Mouse (Mus musculus) layer of hippocampus, adult 9-10 months (tissue): ENCODE measurements around the gene Btnl9.
"Not testable (repeated sequence)": the region's sequence is repeated elsewhere in the genome, so short reads cannot be mapped to it uniquely, and the experiment has no call there.

ENCODE experiments used
- DNase-seq: peaks from one replicate; pipeline ENCODE4 v3.0.0; 2022; ENCODE audit warnings: low spot score

The Btnl9 gene

DNA sequence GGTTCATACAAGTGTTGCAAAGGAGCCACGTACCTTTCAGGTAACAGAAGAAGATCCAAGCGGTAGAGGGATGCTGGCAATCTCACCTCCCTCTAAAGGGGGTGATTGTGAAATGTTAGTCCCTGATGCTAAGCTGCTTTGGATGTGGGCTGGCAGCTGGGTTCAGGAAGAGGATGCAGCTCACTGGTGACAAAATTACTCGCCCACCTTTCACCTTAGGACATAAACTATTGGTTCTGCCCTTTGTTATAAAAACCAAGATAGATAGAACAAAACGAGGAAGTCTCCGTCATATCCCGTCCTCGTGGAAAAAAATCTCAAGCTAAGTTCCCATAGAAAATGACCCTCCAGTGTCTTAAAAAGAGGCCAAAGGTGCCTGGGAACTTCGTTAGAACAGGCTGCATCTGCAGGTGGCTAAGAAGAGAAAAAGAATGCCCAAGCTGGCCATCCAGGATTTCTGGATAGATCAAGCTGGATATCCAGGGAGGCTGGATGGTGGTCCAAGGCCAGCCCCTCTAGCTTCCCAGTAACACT lies at the start of gene Btnl9:
Btnl9 (minus strand) TSS at position 205 of the 534 bp plus-strand sequence.
- DNase-seq, result no peak

DNA sequence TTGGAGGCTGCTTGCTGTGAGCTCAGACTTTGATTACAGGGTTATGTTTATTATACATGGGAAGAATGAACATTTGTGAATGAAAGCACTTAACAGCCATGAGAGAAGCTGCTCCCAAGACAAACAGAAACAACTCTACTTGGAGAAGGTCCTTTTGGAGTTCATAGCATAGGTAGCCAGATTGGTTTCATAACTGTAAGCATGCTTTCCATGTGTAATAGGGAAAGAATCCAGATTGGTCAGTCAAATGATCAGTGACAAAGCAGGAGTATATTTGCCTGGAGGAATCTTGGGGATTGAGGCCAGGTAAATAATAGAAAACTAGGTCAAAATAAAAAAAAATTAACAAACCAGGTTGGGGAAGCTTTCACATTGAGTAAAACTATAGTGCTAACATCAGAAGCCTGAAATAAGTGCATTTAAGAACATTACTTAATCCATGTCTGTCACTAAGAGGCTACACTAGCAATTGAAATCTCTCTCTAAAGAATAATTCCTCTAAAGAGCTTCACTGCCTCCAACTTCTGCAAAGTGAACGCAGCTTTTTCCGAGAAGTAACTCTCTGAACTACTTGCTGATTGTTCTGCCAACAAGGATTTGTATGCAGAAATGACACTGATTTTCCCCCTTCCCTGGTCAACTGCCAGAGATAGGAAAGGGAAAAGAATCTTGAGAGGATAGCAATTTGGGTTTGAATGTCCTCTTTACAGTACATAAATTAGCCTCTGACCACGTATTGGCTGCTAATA lies 48.7 kb upstream of the Btnl9 start:
- DNase-seq, result no peak

DNA sequence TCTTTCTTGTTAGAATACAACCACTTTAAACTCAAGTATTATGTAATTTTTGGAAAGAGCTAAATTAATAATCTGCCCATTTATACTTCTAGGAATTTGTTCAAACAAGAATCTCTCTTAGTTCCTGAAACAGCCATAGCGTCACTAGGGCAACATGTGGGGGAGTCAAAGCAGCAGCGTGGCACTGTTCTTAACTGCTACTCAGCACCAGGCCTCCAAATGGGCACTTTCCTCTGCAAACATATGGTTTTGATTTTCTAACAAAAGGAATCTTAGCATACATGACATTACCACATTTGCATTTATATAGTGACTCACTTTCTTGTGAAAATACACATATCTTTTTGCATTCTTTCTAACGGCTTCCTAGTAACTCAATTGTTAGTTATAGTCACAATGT lies 45.8 kb upstream of the Btnl9 start:
- no peak for DNase-seq

DNA sequence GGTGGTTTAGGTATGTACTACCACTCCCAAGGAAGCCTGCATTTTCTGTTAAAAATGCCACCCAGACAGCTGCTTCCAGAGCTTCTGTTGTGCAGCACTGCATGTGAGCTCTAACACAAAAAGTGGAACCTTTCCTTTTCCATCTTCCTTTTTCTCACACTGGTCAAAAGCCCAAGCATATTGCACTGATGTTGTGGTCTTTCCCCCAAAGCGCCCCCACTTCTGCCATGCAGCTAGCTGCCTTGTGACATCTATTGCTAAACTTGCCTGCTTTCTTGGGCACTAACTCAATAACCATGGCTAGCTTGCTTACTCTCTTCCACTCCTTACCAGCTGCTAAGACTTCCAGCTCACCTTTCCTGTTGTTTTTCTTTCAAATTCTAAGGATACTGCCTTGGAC lies 37.5 kb upstream of the Btnl9 start:
- DNase-seq, result no peak

DNA sequence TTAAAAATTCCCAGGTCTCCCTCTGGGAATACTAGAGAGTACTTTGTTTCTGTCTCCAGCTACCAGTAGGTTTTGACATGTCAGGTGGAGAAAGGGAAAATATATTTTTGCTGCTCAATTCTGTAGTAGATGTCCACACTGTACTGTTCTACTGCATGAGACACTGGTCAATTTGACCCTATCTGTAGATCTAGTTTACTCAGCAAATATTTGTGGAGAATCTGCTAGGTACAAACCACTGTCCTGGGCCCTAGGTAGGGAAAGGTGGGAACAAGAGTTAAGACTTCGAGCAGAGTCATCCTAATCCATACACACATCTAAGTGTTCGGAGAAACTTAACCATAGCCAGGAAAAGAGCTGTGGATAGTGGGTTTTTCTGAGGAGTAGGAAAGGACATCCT lies 32.3 kb upstream of the Btnl9 start:
- no peak for DNase-seq

DNA sequence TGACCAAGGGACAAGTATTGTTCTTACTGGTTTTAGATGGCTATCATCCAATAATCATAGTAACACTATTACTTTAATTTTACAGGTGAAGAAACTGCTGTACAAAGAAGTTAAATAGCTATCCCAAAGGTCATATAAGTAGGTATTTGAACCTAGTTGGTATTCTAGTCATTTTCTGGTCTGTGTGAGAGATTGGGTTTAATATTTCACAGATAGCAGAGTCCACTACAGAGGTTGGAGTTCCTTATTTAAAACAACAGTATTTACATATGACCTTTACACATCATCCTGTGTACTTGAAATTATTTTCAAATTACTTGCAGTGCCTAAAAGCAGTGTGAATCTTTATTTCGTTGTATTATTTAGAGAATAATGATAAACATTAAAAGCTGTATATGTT lies 26.5 kb upstream of the Btnl9 start:
- no peak for DNase-seq

DNA sequence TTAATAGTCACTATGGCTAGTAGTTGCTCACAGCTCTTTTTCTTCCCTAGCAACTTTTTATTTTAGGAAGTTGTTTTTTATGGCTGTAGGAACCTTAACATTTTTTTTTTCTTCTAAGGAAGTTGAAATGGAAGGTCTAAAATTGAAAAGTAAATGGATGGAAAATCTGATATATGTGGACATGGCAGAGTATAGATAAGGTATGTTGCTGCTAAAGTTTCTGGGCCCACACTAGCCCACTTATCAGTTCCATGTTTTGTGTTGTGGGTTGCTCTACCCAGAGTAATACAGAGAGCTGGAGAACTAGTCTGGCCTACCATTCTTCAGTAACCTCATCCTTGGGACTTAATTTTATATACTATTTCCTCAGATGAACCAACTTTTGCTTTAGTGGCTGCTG lies 25.6 kb upstream of the Btnl9 start:
- no peak for DNase-seq

DNA sequence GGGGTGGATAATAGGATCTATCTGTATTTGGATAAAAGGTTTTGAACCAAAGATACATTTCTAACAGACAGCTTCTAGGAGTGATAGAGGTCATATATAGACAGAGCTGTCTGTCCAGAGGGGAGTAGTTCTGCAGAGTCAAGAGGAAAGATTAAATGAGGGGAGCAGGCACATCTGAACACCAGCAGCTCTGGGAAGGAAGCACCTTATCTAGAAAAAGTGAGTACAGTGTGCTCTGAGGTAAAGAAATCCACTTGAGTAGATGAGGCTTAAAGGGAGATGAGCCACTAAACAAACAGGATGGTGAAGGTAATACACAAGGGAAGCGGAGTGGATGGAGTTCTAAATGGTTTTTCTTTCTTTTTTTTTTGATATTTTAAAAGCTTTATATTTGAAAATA lies 20.5 kb upstream of the Btnl9 start:
- no peak for DNase-seq

DNA sequence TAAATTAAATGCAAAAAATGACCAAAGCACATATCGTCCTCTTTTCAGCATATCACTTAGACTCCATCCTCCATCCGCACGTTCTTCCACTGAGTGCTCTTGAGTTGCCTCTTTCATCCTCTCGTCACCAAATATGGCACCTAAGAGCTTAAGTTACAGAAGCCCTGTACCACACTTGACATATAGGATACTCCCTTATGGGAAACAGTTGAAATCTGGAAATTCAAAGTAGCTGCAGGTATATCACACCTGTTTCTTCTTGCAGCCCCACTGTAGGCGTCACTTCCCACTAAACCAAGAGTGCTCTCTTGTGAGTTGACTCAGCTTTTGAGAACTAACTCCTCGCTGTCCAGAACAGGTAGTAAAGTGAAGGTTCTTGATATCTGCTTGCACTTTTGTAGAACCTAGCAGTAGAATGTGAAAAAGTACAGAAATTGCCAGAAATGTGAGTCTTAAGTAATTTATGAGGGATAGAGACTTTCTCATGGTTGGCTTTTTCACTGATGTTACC lies 18.2 kb upstream of the Btnl9 start:
- DNase-seq, result no peak

DNA sequence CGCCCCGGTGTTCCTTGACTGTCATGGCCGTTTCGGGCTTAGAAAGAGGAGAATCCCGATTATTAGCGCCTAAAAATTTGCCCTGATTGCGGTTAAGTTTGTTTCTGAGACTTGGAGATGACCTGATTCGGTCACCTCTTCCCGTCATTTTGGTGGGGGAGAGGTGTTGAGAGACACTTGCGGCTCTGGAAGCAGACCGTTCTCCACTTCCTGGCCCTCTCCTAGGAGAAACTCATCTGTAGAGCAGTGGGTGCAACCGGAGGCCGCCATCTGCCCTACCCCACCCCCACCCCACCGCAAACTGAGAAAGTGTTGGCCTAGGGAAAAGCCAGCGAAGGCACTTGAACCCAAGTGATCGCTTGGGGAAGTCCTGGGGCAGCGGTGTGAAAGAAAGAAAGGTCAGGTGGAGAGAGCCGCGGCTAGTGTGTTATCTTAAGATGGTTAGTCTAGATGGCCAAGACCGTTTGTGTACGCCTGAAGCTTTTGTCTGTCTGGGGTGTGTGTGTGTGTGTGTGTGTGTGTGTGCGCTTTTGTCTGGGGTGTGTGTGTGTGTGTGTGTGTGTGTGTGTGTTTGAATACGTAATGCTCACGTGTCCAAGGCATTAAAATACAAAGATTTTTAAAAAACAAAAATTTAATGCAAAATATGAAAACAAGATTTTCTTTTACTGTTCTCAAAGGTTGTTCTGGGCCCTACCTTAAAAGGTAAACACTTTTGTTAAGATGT lies 17.0 kb upstream of the Btnl9 start:
- DNase-seq, result no peak

DNA sequence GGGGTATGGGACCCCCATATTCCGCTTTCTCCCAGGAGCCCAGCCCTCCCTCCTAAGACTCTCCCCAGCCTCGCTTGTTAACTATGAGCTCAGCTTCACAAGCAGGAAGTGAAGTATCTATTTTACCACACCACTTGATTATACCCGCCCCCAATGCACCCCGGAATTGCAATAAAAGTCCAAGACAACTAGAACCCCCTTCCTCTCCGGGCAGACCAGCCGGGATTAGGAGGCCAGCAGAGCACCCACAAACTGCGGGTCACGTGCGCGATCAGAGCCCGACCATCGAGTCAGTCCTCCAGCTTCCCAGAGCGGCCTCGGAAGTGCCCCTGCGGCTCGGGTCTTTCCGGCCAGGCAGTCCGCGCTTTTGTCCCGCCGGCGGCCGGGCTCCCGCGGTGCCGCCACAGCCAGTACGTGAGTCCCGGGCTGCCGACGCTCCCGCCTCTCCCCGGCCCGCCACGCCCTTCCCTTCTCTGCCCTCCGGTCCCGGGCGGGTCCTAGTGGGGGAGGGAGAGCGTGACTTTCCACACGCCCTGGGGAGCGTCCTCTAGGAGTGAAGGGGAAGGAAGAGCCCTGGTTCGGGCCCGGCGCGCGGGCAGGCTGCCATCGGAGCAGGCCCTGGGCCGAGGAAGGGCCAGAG lies 16.3 kb upstream of the Btnl9 start, which contains the start of gene Zfp62:
Zfp62 (plus strand) TSS at position 164 of the 640 bp plus-strand sequence.
- peak; percentile 72 for DNase-seq

DNA sequence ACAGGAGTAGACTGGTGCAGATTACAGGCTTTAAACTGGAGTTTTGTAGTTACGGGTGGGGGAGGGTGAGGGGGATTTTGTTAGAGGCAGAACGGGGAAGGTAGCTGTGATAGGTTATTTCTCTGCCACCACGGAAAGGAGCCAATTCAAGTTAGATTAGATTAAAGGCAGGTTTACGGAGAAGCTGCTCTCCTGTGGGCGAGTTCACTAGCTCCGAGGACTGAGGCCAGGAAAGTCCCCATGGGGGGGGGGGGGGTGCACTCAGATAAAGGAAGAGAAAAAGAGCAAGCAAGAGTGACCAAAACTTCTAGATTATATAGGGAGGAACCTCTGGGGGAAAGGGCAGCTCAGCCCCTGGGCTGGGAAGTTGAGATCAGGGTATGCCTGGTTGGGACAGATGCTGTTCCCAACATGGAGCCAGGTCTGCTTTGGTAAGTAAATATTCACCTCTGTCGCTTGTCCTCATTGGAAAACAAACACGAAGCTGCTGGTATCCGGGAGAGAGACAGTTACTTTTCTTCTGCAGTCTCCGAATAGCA lies 15.6 kb upstream of the Btnl9 start:
- peak; percentile 16 for DNase-seq

DNA sequence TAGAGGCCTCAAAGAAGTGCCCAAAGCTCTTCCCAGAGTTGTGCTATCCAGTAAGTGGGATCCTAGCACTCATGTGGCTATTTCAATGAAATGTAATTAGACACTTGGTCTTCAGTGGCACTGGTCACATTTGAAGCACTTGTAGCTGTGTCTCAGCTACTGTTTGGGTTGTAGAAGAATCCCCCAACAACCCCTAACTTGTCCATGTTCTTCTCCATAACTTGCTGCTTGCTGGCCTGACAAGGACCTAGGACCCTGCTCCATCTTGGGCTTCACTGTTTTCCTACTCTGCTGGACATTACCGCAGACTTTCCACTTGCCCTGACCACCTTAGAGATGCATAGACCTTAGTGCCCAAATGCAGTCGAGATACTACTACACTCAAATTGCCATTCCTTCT lies 15.1 kb upstream of the Btnl9 start:
- no peak for DNase-seq

DNA sequence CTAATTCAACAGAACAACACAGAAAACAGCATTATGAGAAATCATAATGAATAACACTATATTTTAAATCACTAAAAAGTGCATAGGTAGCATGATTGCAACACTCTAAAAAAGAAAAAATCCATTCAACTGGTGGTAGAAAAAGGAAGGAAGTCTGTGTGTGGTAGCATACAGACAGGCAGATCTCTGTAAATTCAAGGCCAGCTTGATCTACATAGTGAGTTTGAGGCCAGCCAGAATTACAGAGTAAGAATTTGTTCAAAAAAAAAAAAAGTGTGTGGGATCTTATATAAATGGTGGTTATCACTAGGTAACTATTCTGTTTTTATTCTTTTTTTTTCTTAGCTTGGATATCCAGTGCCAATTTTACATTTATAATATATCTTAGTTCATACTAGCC lies 14.2 kb upstream of the Btnl9 start:
- no peak for DNase-seq

DNA sequence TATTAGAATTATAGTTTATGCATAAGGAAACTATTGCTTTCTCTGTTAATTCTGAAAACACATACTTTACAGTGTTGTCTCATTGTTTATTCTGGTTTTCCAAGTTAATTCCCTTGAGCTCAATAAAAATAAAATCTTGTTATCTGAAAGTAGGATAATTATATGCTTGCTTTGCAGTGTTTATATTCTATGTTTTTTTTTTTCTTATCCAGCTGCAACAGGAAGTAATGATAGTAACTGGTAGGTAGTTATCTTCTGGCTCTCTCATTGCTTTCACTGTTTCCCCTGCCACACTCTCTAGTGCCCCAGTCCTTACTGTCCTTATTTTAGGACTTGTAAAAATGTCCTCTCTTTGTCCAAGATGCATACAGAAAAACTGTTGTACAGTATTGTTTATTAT lies 13.7 kb upstream of the Btnl9 start:
- no peak for DNase-seq

DNA sequence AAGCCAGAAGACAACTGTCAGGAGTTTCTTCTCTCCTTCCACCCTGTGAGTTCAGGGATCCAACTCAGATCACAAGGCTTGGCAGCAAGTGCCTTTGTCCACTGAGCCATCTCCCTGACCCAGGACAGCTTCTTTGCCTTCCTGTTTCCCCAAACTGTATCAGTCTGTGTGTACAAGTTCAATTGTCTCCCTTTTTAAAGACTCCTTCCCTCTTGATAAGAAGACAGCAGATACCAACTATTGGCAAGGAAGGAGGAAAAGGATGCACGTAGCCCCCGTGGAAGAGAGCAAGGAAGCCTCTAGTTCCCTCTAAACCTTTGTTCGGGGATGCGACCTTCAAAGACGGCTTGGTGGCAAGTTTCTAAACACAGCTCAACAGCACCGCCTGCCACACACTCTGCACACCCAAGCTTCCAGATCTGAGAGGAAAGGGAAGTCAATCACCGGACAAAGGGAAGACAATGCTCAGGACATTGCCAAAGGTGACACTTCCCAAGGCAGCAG lies 8.9 kb upstream of the Btnl9 start:
- no peak for DNase-seq

DNA sequence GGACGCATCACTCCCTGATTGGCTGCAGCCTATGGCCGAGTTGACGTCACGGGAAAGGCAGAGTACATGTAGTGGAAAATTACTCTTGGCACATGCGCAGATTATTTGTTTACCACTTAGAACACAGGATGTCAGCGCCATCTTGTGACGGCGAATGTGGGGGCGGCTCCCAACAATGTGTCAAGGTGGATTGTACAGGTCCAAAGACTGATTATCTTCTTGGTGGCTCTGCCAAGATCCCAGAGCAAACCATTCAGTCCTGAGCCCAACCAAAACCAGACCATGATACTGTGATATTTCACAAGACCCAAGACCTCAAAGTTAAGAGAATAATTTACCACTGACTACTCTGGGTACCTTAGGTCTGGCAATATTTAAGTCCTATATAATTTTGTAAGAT lies 7.8 kb upstream of the Btnl9 start:
- not testable (repeated sequence) for DNase-seq

DNA sequence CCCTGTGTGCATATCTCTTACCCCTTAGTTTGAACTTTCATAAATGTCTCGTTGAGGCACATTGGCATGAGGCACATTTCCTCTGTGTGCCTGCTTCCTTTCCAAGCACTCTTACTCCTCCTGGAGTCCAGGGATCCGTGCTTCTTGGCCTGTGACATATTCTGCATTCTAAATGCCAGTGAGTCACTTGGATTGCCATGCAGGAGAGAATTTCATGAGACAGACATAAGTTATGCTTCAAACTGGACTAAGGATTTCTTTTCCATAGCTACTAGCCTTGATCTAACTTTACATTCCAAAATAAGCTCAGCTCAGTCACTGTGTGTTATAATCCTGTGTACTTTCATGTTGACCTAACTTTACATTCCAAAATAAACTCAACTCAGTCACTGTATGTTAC lies 4.1 kb upstream of the Btnl9 start:
- no peak for DNase-seq

DNA sequence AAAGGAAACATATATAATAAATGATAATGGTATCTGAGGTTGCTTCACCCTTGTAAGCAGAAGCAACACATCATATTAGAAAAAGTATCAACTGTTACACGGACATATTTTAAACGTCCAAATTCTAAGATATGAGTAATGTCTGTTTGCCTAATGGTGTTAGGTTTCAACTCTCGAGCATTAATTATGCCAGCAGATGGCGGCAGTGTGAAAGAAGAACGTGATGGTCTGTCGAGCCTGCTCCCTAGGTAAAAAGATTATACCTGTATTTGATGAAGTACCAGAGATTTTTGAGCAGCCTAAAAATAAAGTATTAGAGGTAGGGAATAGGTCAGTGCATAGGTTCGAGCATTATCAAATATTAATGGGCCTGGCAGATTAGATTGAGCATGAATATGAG lies 2.8 kb upstream of the Btnl9 start:
- DNase-seq, result peak; percentile 73

DNA sequence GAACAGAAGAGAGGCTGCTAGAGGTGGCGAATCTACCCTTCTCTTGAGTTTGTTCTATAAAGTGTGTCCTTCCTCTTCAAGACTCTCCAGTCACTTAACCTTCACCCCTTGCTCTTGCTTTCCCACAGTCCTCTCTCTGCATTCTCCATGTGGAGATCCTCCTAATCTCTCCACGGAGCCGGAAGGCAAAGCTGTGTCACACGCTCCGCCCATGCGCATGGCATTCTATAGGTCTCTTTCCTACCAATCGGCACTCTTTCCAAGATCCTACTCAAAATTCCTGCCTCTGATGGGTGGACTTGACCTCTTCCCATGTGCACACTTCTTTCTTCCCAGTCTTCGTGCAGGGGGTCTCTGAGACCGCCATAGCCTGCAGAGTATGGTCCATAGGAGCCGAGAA lies 742 bp upstream of the Btnl9 start:
- DNase-seq, result no peak

DNA sequence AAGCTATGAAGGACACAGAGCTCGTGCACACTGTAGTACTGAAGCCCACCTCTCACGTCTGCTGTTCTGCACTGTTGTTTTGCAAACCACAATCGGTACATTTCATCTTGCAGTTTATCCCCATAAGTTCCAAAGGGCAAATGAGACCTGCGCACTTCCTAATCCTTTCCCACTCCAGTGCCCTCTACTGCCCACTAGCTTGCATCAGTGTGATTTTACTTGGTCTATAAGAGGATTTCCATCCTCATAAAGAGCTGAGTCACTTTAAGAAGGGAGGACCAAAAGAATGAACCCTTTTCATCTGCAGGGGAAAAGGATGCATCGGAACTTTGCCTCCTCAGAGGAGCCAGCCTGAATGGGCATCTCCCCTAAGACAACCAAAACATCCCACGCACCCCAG lies 507 bp downstream of the Btnl9 start:
- DNase-seq, result no peak

DNA sequence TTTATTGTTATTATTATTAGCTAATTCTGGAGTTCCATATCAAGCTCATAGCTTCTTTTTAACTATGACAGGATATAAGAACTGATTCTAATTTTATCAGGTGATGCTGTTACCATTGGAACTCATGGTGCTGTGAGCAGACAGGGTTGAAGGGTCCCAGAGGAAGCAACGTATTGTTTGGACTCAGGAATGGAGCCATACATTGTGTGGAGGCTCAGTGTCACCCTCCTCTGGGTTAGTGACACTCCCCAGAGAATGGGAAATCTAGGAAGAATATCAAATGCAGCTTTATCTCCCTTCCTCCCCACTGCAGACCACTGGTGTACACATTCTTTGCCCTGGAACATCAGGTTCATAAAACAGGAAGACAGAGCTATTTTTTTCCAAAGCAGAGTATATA lies 3.8 kb downstream of the Btnl9 start:
- no peak for DNase-seq
